Mouse (Mus musculus): ENCODE results near the gene Akap13. TPM values are rescaled to one million over a fixed set of nuclear protein-coding genes. Genes with fewer than 3 reads are reported as not detected.

Gene Akap13
- polyA plus RNA-seq, 1 experiment from 2014 or later, result 39.9 TPM

- no peak for ATAC-seq (ENCODE audit: insufficient read depth, low FRiP score)
- no peaks in the 10 kb centered on the region for H3K4me1 ChIP-seq (ENCODE audit: control insufficient read depth, insufficient read depth, low read length)
- H3K9me3 ChIP-seq (replicated peaks; ENCODE audit: control insufficient read depth, low read length), result no peaks in the 10 kb centered on the region
- 84% methylated on average over 1 of the region's 1 CpGs for WGBS
- no peak overlapping the region for H3K4me3 ChIP-seq (replicated peaks; ENCODE audit: low read length)
- H3K36me3 ChIP-seq (ENCODE audit: control insufficient read depth, insufficient read depth, low read length), result 0 out of 2 replicates have a peak, but pooled peaks cover 4% of the 10 kb centered on the region
- H3K27me3 ChIP-seq (ENCODE audit: control insufficient read depth, insufficient read depth, low read length), result no peaks in the 10 kb centered on the region
- H3K4me2 ChIP-seq (ENCODE audit: low read depth, low read length), result no peak overlapping the region
- H3K27ac ChIP-seq (ENCODE audit: low read length), result no peak overlapping the region; the same call in 1 of the 2 replicates
- no peak overlapping the region for H3K9ac ChIP-seq (ENCODE audit: low read length)
Observed at GRCm38 (mm10) chr7:75682901-75683300, 227.6 kb downstream of the Akap13 start.

GRCm38 (mm10) chr7:75683410-75683809 lies 228.1 kb downstream of the Akap13 start:
- Histone ChIP-seq H3K4me1 (ENCODE audit: control insufficient read depth, insufficient read depth, low read length) (no peaks in the 10 kb centered on the region), H3K27me3 (ENCODE audit: control insufficient read depth, insufficient read depth, low read length) (no peaks in the 10 kb centered on the region), H3K36me3 (ENCODE audit: control insufficient read depth, insufficient read depth, low read length) (peaks cover 10% of the 10 kb centered on the region; the same call in 1 of the 2 replicates), H3K9me3 (replicated peaks; ENCODE audit: control insufficient read depth, low read length) (no peaks in the 10 kb centered on the region), H3K4me2 (ENCODE audit: low read depth, low read length) (no peak overlapping the region), H3K4me3 (replicated peaks; ENCODE audit: low read length) (no peak overlapping the region), H3K9ac (ENCODE audit: low read length) (no peak overlapping the region), H3K27ac (ENCODE audit: low read length) (0 out of 2 replicates have a peak overlapping the region, but pooled peaks have one; percentile 0)
- ATAC-seq (ENCODE audit: insufficient read depth, low FRiP score), result no peak
- WGBS, result 85% methylated on average over 6 of the region's 6 CpGs

GRCm38 (mm10) chr7:75684976-75685375 lies 229.6 kb downstream of the Akap13 start:
- Histone ChIP-seq H3K4me3 (replicated peaks; ENCODE audit: low read length) (no peak overlapping the region), H3K9me3 (replicated peaks; ENCODE audit: control insufficient read depth, low read length) (no peaks in the 10 kb centered on the region), H3K27me3 (ENCODE audit: control insufficient read depth, insufficient read depth, low read length) (no peaks in the 10 kb centered on the region), H3K4me1 (ENCODE audit: control insufficient read depth, insufficient read depth, low read length) (no peaks in the 10 kb centered on the region), H3K9ac (ENCODE audit: low read length) (no peak overlapping the region), H3K4me2 (ENCODE audit: low read depth, low read length) (no peak overlapping the region), H3K36me3 (ENCODE audit: control insufficient read depth, insufficient read depth, low read length) (peaks cover 17% of the 10 kb centered on the region), H3K27ac (ENCODE audit: low read length) (no peak overlapping the region)
- no peak for ATAC-seq (ENCODE audit: insufficient read depth, low FRiP score)
- WGBS, result 79% methylated on average over 3 of the region's 3 CpGs

- ATAC-seq (ENCODE audit: insufficient read depth, low FRiP score), result no peak
- Histone ChIP-seq H3K9ac (ENCODE audit: low read length) (no peak overlapping the region), H3K4me1 (ENCODE audit: control insufficient read depth, insufficient read depth, low read length) (no peaks in the 10 kb centered on the region), H3K4me3 (replicated peaks; ENCODE audit: low read length) (no peak overlapping the region), H3K27ac (ENCODE audit: low read length) (peak overlapping the region; percentile 3; the same call in 1 of the 2 replicates), H3K36me3 (ENCODE audit: control insufficient read depth, insufficient read depth, low read length) (peaks cover 17% of the 10 kb centered on the region), H3K27me3 (ENCODE audit: control insufficient read depth, insufficient read depth, low read length) (no peaks in the 10 kb centered on the region), H3K9me3 (replicated peaks; ENCODE audit: control insufficient read depth, low read length) (no peaks in the 10 kb centered on the region), H3K4me2 (ENCODE audit: low read depth, low read length) (no peak overlapping the region)
- WGBS, result 85% methylated on average over 7 of the region's 7 CpGs
Observed at GRCm38 (mm10) chr7:75686046-75686826, 230.9 kb downstream of the Akap13 start.

GRCm38 (mm10) chr7:75686827-75687164 lies 231.5 kb downstream of the Akap13 start:
- no peak overlapping the region for H3K9ac ChIP-seq (ENCODE audit: low read length)
- no peaks in the 10 kb centered on the region for H3K27me3 ChIP-seq (ENCODE audit: control insufficient read depth, insufficient read depth, low read length)
- H3K9me3 ChIP-seq (replicated peaks; ENCODE audit: control insufficient read depth, low read length), result no peaks in the 10 kb centered on the region
- WGBS, result 75% methylated on average over 1 of the region's 1 CpGs
- no peak for ATAC-seq (ENCODE audit: insufficient read depth, low FRiP score)
- H3K4me3 ChIP-seq (replicated peaks; ENCODE audit: low read length), result no peak overlapping the region
- no peak overlapping the region for H3K27ac ChIP-seq (ENCODE audit: low read length)
- no peak overlapping the region for H3K4me2 ChIP-seq (ENCODE audit: low read depth, low read length)
- H3K4me1 ChIP-seq (ENCODE audit: control insufficient read depth, insufficient read depth, low read length), result no peaks in the 10 kb centered on the region
- peaks cover 17% of the 10 kb centered on the region for H3K36me3 ChIP-seq (ENCODE audit: control insufficient read depth, insufficient read depth, low read length)

GRCm38 (mm10) chr7:75688144-75688543 lies 232.8 kb downstream of the Akap13 start:
- no peak overlapping the region for H3K27ac ChIP-seq (ENCODE audit: low read length)
- no peaks in the 10 kb centered on the region for H3K27me3 ChIP-seq (ENCODE audit: control insufficient read depth, insufficient read depth, low read length)
- no peaks in the 10 kb centered on the region for H3K4me1 ChIP-seq (ENCODE audit: control insufficient read depth, insufficient read depth, low read length)
- 87% methylated on average over 3 of the region's 3 CpGs for WGBS
- H3K9me3 ChIP-seq (replicated peaks; ENCODE audit: control insufficient read depth, low read length), result no peaks in the 10 kb centered on the region
- no peak overlapping the region for H3K4me2 ChIP-seq (ENCODE audit: low read depth, low read length)
- H3K9ac ChIP-seq (ENCODE audit: low read length), result no peak overlapping the region
- no peak for ATAC-seq (ENCODE audit: insufficient read depth, low FRiP score)
- peaks cover 17% of the 10 kb centered on the region for H3K36me3 ChIP-seq (ENCODE audit: control insufficient read depth, insufficient read depth, low read length)
- H3K4me3 ChIP-seq (replicated peaks; ENCODE audit: low read length), result no peak overlapping the region

GRCm38 (mm10) chr7:75694777-75695176 lies 239.4 kb downstream of the Akap13 start:
- Histone ChIP-seq H3K36me3 (ENCODE audit: control insufficient read depth, insufficient read depth, low read length) (peaks cover 7% of the 10 kb centered on the region; the same call in 1 of the 2 replicates), H3K9ac (ENCODE audit: low read length) (no peak overlapping the region)

GRCm38 (mm10) chr7:75699836-75700235 lies 244.5 kb downstream of the Akap13 start:
- Histone ChIP-seq H3K9me3 (replicated peaks; ENCODE audit: control insufficient read depth, low read length) (no peaks in the 10 kb centered on the region), H3K27me3 (ENCODE audit: control insufficient read depth, insufficient read depth, low read length) (no peaks in the 10 kb centered on the region), H3K27ac (ENCODE audit: low read length) (no peak overlapping the region), H3K9ac (ENCODE audit: low read length) (no peak overlapping the region), H3K4me3 (replicated peaks; ENCODE audit: low read length) (no peak overlapping the region), H3K36me3 (ENCODE audit: control insufficient read depth, insufficient read depth, low read length) (peaks cover 16% of the 10 kb centered on the region), H3K4me1 (ENCODE audit: control insufficient read depth, insufficient read depth, low read length) (no peaks in the 10 kb centered on the region), H3K4me2 (ENCODE audit: low read depth, low read length) (no peak overlapping the region)
- 84% methylated on average over 5 of the region's 5 CpGs for WGBS
- no peak for ATAC-seq (ENCODE audit: insufficient read depth, low FRiP score)

More at GRCm38 (mm10) chr7:75694777-75695176, 239.4 kb downstream of the Akap13 start:
- Histone ChIP-seq H3K4me1 (ENCODE audit: control insufficient read depth, insufficient read depth, low read length) (no peaks in the 10 kb centered on the region), H3K9me3 (replicated peaks; ENCODE audit: control insufficient read depth, low read length) (no peaks in the 10 kb centered on the region), H3K4me2 (ENCODE audit: low read depth, low read length) (no peak overlapping the region), H3K27me3 (ENCODE audit: control insufficient read depth, insufficient read depth, low read length) (no peaks in the 10 kb centered on the region), H3K27ac (ENCODE audit: low read length) (no peak overlapping the region), H3K4me3 (replicated peaks; ENCODE audit: low read length) (no peak overlapping the region)
- 87% methylated on average over 5 of the region's 5 CpGs for WGBS
- no peak for ATAC-seq (ENCODE audit: insufficient read depth, low FRiP score)

GRCm38 (mm10) chr7:75700771-75701345 lies 245.5 kb downstream of the Akap13 start:
- Histone ChIP-seq H3K4me3 (replicated peaks; ENCODE audit: low read length) (no peak overlapping the region), H3K4me1 (ENCODE audit: control insufficient read depth, insufficient read depth, low read length) (no peaks in the 10 kb centered on the region), H3K27ac (ENCODE audit: low read length) (no peak overlapping the region), H3K9me3 (replicated peaks; ENCODE audit: control insufficient read depth, low read length) (no peaks in the 10 kb centered on the region), H3K4me2 (ENCODE audit: low read depth, low read length) (no peak overlapping the region), H3K9ac (ENCODE audit: low read length) (no peak overlapping the region), H3K27me3 (ENCODE audit: control insufficient read depth, insufficient read depth, low read length) (no peaks in the 10 kb centered on the region), H3K36me3 (ENCODE audit: control insufficient read depth, insufficient read depth, low read length) (peaks cover 17% of the 10 kb centered on the region)
- WGBS, result 82% methylated on average over 10 of the region's 10 CpGs
- ATAC-seq (ENCODE audit: insufficient read depth, low FRiP score), result no peak
